Mouse (Mus musculus) kidney, adult 2 months (tissue): Measurements from ENCODE around the gene Slc9b1. TPM values are rescaled to one million over a fixed set of nuclear protein-coding genes. Genes with fewer than 3 reads are reported as not detected.

Experiments
- DNase-seq: peaks from one replicate; pipeline ENCODE4 v3.0.0; 2021
- H3K27ac ChIP-seq: fragments of 200-500 bp; 2 replicates; pipeline ENCODE4 v1.5.1; 2012; ENCODE audit warnings: low read depth, low read length, control low read depth, inconsistent platforms; ENCODE audit not compliant: insufficient read depth
- H3K27me3 ChIP-seq: fragments of 200-500 bp; replicated peaks from 2 replicates; pipeline ENCODE4 v1.6.1; 2012; ENCODE audit warnings: mild to moderate bottlenecking, moderate library complexity, low read length, inconsistent platforms; ENCODE audit not compliant: control insufficient read depth, insufficient read depth
- H3K36me3 ChIP-seq: fragments of 200-500 bp; 2 replicates; pipeline ENCODE4 v1.6.1; 2012; ENCODE audit warnings: mild to moderate bottlenecking, moderate library complexity, low read length, inconsistent platforms; ENCODE audit not compliant: control insufficient read depth, insufficient read depth
- H3K4me1 ChIP-seq: fragments of 200-500 bp; 2 replicates; pipeline ENCODE4 v1.6.1; 2011; ENCODE audit warnings: low read length; ENCODE audit not compliant: control insufficient read depth, insufficient read depth
- H3K4me3 ChIP-seq: fragments of 200-500 bp; 2 replicates; pipeline ENCODE4 v1.5.1; 2011; ENCODE audit warnings: mild to moderate bottlenecking, low read depth, low read length, control low read depth; ENCODE audit not compliant: insufficient read depth
- CTCF ChIP-seq: fragments of 200-500 bp; conservative IDR thresholded peaks from 2 replicates; pipeline ENCODE4 v1.5.1; 2011; ENCODE audit warnings: low read depth, mild to moderate bottlenecking, control low read depth, low read length, moderate library complexity, mixed read lengths; ENCODE audit not compliant: insufficient read depth, insufficient read length
- POLR2A ChIP-seq: fragments of 200-500 bp; IDR thresholded peaks from one replicate; pipeline ENCODE4 v1.6.1; 2011; ENCODE audit warnings: low read depth, low read length, control low read depth
- WGBS: fragments of 180-500 bp; shearing (Covaris S2); methylation state at CpG from one replicate; pipeline ENCODE4 v1.1.7; 2018; 5-methylcytosine and 5-hydroxymethylcytosine counted together
- polyA plus RNA-seq: library from polyadenylated mRNA; depleted of rRNA; stranded (reverse); fragments of >200 nt; gene quantifications from 2 replicates; pipeline ENCODE4 v1.2.3, GENCODE M21; 2012

Gene Slc9b1
- polyA plus RNA-seq, 1 experiment: 0.06 TPM

DNA sequence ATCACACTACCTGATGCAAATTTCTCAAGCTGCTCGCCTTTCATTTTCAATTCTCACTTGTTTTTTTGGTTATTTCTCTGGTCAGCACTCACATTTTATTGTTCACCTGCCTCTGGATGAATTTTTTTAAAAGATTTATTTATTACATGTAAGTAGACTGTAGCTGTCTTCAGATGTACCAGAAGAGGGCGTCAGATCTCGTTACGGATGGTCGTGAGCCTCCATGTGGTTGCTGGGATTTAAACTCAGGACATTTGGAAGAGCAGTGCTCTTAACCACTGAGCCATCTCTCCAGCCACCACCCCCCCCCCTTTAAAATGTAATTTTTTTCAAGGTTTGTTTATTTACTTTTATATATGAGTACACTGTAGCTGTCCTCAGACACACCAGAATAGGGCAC, 56.0 kb downstream of the Slc9b1 start:
- no peak overlapping the region for H3K27ac ChIP-seq
- no peaks in the 10 kb centered on the region for H3K36me3 ChIP-seq
- TF ChIP-seq CTCF: peak; percentile 28; the same call in 1 of the 2 replicates
- TF ChIP-seq POLR2A: no peak
- DNase-seq: no peak
- H3K4me1 ChIP-seq: no peaks in the 10 kb centered on the region
- 69% methylated on average over 5 of the region's 5 CpGs for WGBS
- H3K27me3 ChIP-seq: no peaks in the 10 kb centered on the region
- H3K4me3 ChIP-seq: no peak overlapping the region

DNA sequence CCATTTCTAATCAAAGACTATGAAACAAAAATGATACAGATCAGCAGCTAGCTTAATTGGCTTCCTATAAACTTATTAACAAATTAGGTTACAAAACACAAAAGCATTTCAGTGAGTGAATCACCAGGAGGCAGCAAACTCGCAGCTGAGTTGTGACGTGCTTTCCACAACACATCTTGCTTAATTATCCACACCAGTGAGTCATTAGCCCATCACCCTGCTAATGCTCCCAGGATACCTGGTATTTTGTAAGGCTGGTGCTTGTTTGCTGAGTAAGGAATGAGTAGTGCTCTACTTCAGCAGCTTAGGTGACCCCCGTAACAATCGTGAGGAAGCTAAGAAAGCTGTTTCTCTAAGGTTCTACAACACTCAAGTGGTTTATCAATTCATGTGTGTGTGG, 56.8 kb downstream of the Slc9b1 start:
- Histone ChIP-seq H3K4me3 (no peak overlapping the region), H3K27ac (no peak overlapping the region), H3K27me3 (no peaks in the 10 kb centered on the region), H3K36me3 (no peaks in the 10 kb centered on the region), H3K4me1 (no peaks in the 10 kb centered on the region)
- 53% methylated on average over 4 of the region's 4 CpGs for WGBS
- TF ChIP-seq CTCF (no peak), POLR2A (no peak)
- no peak for DNase-seq

DNA sequence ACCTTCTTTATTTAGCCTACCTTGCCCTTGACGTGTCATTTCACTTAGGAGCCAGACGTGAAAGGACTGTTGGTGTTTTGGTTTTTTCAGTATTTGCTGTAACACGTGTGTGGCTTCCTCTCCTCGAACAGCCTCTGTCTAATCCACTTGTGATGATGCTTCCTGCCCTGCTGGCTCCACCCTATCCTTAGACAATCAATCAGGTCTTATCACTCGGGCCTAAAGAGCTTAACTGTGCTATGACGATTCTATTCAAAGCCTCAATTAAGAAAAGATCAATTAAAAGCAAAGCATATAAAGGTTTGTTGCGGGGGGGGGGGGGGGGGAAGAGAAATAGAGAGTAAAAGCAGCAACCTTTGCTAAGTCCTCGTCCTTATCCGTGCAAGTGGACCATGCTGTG, 59.5 kb downstream of the Slc9b1 start:
- Histone ChIP-seq H3K27me3 (no peaks in the 10 kb centered on the region), H3K4me3 (no peak overlapping the region), H3K27ac (no peak overlapping the region), H3K36me3 (peaks cover 2% of the 10 kb centered on the region; the same call in 1 of the 2 replicates), H3K4me1 (no peaks in the 10 kb centered on the region)
- 73% methylated on average over 9 of the region's 9 CpGs for WGBS
- DNase-seq: no peak
- TF ChIP-seq CTCF (no peak), POLR2A (no peak)

DNA sequence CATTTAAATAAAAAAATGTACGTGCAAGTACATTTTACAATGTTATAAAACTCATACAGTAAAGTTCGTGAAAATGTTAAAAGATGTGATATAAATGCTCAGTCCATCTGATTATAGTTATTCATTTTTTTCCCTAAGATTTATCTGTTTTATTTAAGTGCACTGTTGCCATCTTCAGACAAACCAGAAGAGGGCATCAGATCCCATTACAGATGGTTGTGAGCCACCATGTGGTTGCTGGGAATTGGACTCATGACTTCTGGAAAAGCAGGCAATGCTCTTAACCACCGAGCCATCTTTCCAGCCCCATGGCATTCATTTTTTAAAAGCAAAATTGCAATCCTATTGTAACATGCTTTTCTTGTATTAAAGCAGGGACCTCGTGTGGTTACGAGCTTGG, 61.4 kb downstream of the Slc9b1 start:
- TF ChIP-seq POLR2A (no peak), CTCF (peak; percentile 10; the same call in 1 of the 2 replicates)
- peaks cover 2% of the 10 kb centered on the region; the same call in 1 of the 2 replicates for H3K36me3 ChIP-seq
- no peak overlapping the region for H3K4me3 ChIP-seq
- WGBS: 98% methylated on average over 5 of the region's 5 CpGs
- H3K27ac ChIP-seq: no peak overlapping the region
- DNase-seq: no peak
- H3K4me1 ChIP-seq: peaks cover 5% of the 10 kb centered on the region
- H3K27me3 ChIP-seq: no peaks in the 10 kb centered on the region

DNA sequence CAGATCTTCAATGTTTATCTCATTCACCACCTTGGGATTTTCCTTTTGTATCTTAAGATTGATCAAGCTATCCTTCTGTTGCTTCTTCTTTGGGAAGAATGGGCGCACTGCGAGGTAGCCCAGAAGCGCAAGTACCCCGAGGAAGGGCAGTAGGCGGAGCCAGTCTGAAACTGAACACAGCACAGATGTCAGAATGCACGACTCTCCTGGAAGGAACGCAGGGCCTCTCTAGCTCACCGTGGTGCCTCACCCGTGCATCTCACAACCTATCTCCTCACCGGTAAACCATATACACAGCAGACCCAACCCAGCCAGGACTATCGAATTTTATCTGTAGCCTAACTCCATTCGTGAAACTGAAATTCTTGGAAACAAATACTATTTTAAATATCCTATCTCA, 63.2 kb downstream of the Slc9b1 start:
- H3K27ac ChIP-seq: no peak overlapping the region
- H3K27me3 ChIP-seq: no peaks in the 10 kb centered on the region
- peaks cover 5% of the 10 kb centered on the region for H3K4me1 ChIP-seq
- H3K36me3 ChIP-seq: peaks cover 2% of the 10 kb centered on the region; the same call in 1 of the 2 replicates
- H3K4me3 ChIP-seq: no peak overlapping the region
- WGBS: 93% methylated on average over 12 of the region's 12 CpGs
- no peak for DNase-seq
- TF ChIP-seq POLR2A (no peak), CTCF (no peak)

DNA sequence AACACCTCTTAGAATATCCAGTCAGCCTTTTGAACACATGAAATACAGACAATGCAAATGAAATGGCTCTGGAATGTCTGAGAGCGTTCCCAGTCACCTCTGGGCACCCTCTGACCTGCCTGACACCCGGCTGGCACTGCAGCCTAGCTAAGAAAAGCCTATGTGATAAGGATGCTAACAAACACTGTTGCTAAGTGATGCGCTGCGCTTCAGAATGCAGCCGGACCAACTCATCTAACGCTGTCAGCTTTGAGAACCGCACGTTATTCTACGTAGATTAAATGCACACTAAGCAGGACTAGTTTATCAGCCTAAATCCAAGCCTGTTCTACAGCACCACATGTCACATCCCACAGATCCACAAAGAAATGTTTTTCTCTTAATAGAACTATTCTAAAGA, 64.0 kb downstream of the Slc9b1 start:
- TF ChIP-seq CTCF (no peak), POLR2A (no peak)
- Histone ChIP-seq H3K4me1 (peaks cover 5% of the 10 kb centered on the region), H3K27ac (no peak overlapping the region), H3K36me3 (peaks cover 2% of the 10 kb centered on the region; the same call in 1 of the 2 replicates), H3K4me3 (no peak overlapping the region), H3K27me3 (no peaks in the 10 kb centered on the region)
- 76% methylated on average over 9 of the region's 9 CpGs for WGBS
- no peak for DNase-seq

DNA sequence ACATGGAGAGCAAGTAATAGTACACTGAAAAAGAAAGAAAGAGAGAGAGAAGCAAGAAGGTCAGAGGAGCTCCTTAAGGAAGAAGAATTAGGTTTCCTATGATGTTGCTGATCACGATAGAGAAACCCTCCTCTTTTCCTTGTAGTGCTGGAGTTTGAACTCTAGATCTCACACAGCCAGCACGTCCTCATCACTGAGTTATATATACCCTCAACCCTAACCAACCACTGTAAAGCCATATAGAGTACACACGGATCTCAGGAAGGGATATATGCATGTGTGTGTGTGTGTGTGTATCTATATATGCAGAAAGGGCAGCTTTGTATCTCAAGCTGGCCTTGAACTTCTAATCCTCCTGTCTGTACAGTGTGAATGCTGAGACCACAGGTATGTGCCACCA, 69.4 kb downstream of the Slc9b1 start:
- DNase-seq: no peak
- H3K27ac ChIP-seq: no peak overlapping the region
- H3K4me1 ChIP-seq: peaks cover 8% of the 10 kb centered on the region
- TF ChIP-seq CTCF: no peak
- no peak for TF ChIP-seq POLR2A
- H3K36me3 ChIP-seq: no peaks in the 10 kb centered on the region
- 66% methylated on average over 3 of the region's 3 CpGs for WGBS
- no peak overlapping the region for H3K4me3 ChIP-seq
- H3K27me3 ChIP-seq: no peaks in the 10 kb centered on the region
